ENCODE assay signal across 8 mouse cellular contexts in genomic region chr15:86007690-86008121, GRCm38 (mm10). TPM values are rescaled to one million over a fixed set of nuclear protein-coding genes. Genes with fewer than 3 reads are reported as not detected.
A peak's percentile ranks its signal among the peaks of the same experiment; 100 is the strongest.
DNase-seq lines count a peak whose midpoint lies in the region; ATAC-seq lines count a peak whose summit lies in the region.

No protein-coding gene starts in this region.

- WGBS in midbrain, embryonic 10.5 days = 21% methylated on average over 6 of the region's 6 CpGs
- 24% methylated on average over 6 of the region's 6 CpGs for WGBS in midbrain, embryonic 14.5 days
- WGBS in intestine, embryonic 14.5 days = 14% methylated on average over 6 of the region's 6 CpGs
- WGBS in liver, embryonic 11.5 days = 19% methylated on average over 6 of the region's 6 CpGs

- peaks cover 57% of the 10 kb centered on the region for H3K27me3 ChIP-seq in midbrain, embryonic 10.5 days (ENCODE audit: low read depth, poor library complexity, severe bottlenecking)
- no peaks in the 10 kb centered on the region for H3K27me3 ChIP-seq in midbrain, embryonic 14.5 days (ENCODE audit: control insufficient read depth, insufficient read depth, low read length)
- no peaks in the 10 kb centered on the region for H3K27me3 ChIP-seq in intestine, embryonic 14.5 days (replicated peaks; ENCODE audit: control insufficient read depth, insufficient read depth, low read length)
- no peaks in the 10 kb centered on the region for H3K27me3 ChIP-seq in liver, embryonic 11.5 days (replicated peaks; ENCODE audit: control insufficient read depth, insufficient read depth, low read length)

- peaks cover 74% of the 10 kb centered on the region for H3K4me1 ChIP-seq in midbrain, embryonic 10.5 days
- H3K4me1 ChIP-seq in midbrain, embryonic 14.5 days (ENCODE audit: control insufficient read depth, insufficient read depth, low read length) = peaks cover 24% of the 10 kb centered on the region
- peaks cover 5% of the 10 kb centered on the region; the same call in 1 of the 2 replicates for H3K4me1 ChIP-seq in intestine, embryonic 14.5 days (replicated peaks; ENCODE audit: control insufficient read depth, insufficient read depth, low read length)
- H3K4me1 ChIP-seq in liver, embryonic 11.5 days (replicated peaks; ENCODE audit: control insufficient read depth, insufficient read depth, low read length) = no peaks in the 10 kb centered on the region

- peak overlapping the region; percentile 70 for H3K27ac ChIP-seq in midbrain, embryonic 10.5 days (replicated peaks)
- no peak overlapping the region for H3K27ac ChIP-seq in midbrain, embryonic 14.5 days (replicated peaks; ENCODE audit: low read depth, low read length)
- H3K27ac ChIP-seq in intestine, embryonic 14.5 days (ENCODE audit: low read depth) = no peak overlapping the region
- H3K27ac ChIP-seq in liver, embryonic 11.5 days (ENCODE audit: low read depth, low read length) = no peak overlapping the region

- H3K36me3 ChIP-seq in midbrain, embryonic 10.5 days = peaks cover 25% of the 10 kb centered on the region
- H3K36me3 ChIP-seq in midbrain, embryonic 14.5 days (ENCODE audit: control insufficient read depth, insufficient read depth, low read length) = no peaks in the 10 kb centered on the region
- no peaks in the 10 kb centered on the region for H3K36me3 ChIP-seq in intestine, embryonic 14.5 days (ENCODE audit: control insufficient read depth, insufficient read depth, low read length)
- H3K36me3 ChIP-seq in liver, embryonic 11.5 days (ENCODE audit: control insufficient read depth, insufficient read depth, low read length) = no peaks in the 10 kb centered on the region

- no peak overlapping the region for H3K9ac ChIP-seq in midbrain, embryonic 14.5 days (replicated peaks; ENCODE audit: low read length)
- H3K9ac ChIP-seq in intestine, embryonic 14.5 days (ENCODE audit: low read length) = no peak overlapping the region
- no peak overlapping the region for H3K9ac ChIP-seq in liver, embryonic 11.5 days (ENCODE audit: low read depth, low read length)

- H3K4me2 ChIP-seq in midbrain, embryonic 14.5 days (ENCODE audit: low read length) = no peak overlapping the region
- H3K4me2 ChIP-seq in intestine, embryonic 14.5 days (ENCODE audit: low read length) = no peak overlapping the region
- H3K4me2 ChIP-seq in liver, embryonic 11.5 days = no peak overlapping the region

- H3K4me3 ChIP-seq in midbrain, embryonic 10.5 days = no peak overlapping the region
- H3K4me3 ChIP-seq in midbrain, embryonic 14.5 days (replicated peaks; ENCODE audit: low read depth, low read length) = no peak overlapping the region
- H3K4me3 ChIP-seq in intestine, embryonic 14.5 days (ENCODE audit: low read depth, low read length) = no peak overlapping the region
- no peak overlapping the region for H3K4me3 ChIP-seq in liver, embryonic 11.5 days (ENCODE audit: low read depth, low read length)

- peak; percentile 23 for DNase-seq in midbrain, embryonic 10.5 days (ENCODE audit: low spot score)
- no peak for DNase-seq in midbrain, embryonic 14.5 days
- peak; percentile 58 for DNase-seq in embryo, embryonic 9.5 days (ENCODE audit: extremely low spot score)
- DNase-seq in intestine, embryonic 14.5 days (ENCODE audit: low spot score) = peak; percentile 65
- no peak for DNase-seq in adrenal gland, adult (ENCODE audit: inconsistent age in 2 of 2, low spot score in 1 of 2)
- DNase-seq in liver, embryonic 11.5 days (ENCODE audit: low spot score) = no peak
- no peak for DNase-seq in adrenal gland, adult 18-20 months (ENCODE audit: low spot score in 2 of 2)

- H3K9me3 ChIP-seq in midbrain, embryonic 10.5 days (replicated peaks) = no peaks in the 10 kb centered on the region
- no peaks in the 10 kb centered on the region for H3K9me3 ChIP-seq in midbrain, embryonic 14.5 days (ENCODE audit: control insufficient read depth, low read length)
- H3K9me3 ChIP-seq in intestine, embryonic 14.5 days (ENCODE audit: control insufficient read depth, low read length) = no peaks in the 10 kb centered on the region
- H3K9me3 ChIP-seq in liver, embryonic 11.5 days (ENCODE audit: control insufficient read depth, low read length) = no peaks in the 10 kb centered on the region

- no peak for ATAC-seq in midbrain, embryonic 14.5 days (ENCODE audit: low FRiP score, low TSS enrichment)
- ATAC-seq in intestine, embryonic 14.5 days (replicated peaks; ENCODE audit: low FRiP score, low TSS enrichment, low read depth) = no peak
- peak; percentile 87 for ATAC-seq in megakaryocyte progenitor cell, adult 5-6 weeks (replicated peaks; ENCODE audit: poor library complexity)
- ATAC-seq in liver, embryonic 11.5 days (replicated peaks; ENCODE audit: low FRiP score) = no peak

RNA-seq across cellular contexts. Expression of gene Celsr1, which starts 25.9 kb away (rescaled TPM):
- polyA plus RNA-seq in midbrain, embryonic 10.5 days (2016; fragmentation: Nextera tagmentation; extraction: Ambion mirVana) = 3.4 and 3.6 TPM in 2 replicates
- polyA plus RNA-seq in midbrain, embryonic 14.5 days (2014; fragmentation: Nextera tagmentation; extraction: Ambion mirVana) = 2.9 and 3.5 TPM in 2 replicates
- polyA plus RNA-seq in intestine, embryonic 14.5 days (2014; fragmentation: Nextera tagmentation; extraction: Ambion mirVana) = 1.3 and 2.2 TPM in 2 replicates
- 8.4 and 10.7 TPM in 2 replicates for total RNA-seq in megakaryocyte progenitor cell, adult 5-6 weeks (2015)
- total RNA-seq in megakaryocyte progenitor cell, adult 5-6 weeks (2017) = 4.4 and 6.6 TPM in 2 replicates
- polyA plus RNA-seq in liver, embryonic 11.5 days (2014; fragmentation: Nextera tagmentation; extraction: Ambion mirVana) = 0.53 and 1.4 TPM in 2 replicates
- total RNA-seq in adrenal gland, adult 18-20 months (2021) = 1 to 10 TPM; 2.9 to 3.7 TPM

RNA-seq across cellular contexts. Expression of gene Gramd4, which starts 49.8 kb away (rescaled TPM):
- 14.3 and 16.7 TPM in 2 replicates for polyA plus RNA-seq in midbrain, embryonic 10.5 days (2016; fragmentation: Nextera tagmentation; extraction: Ambion mirVana)
- polyA plus RNA-seq in midbrain, embryonic 14.5 days (2014; fragmentation: Nextera tagmentation; extraction: Ambion mirVana) = 29.5 and 31.0 TPM in 2 replicates
- 6.0 and 8.1 TPM in 2 replicates for polyA plus RNA-seq in intestine, embryonic 14.5 days (2014; fragmentation: Nextera tagmentation; extraction: Ambion mirVana)
- total RNA-seq in megakaryocyte progenitor cell, adult 5-6 weeks (2015) = 7.1 and 7.4 TPM in 2 replicates
- 19.7 and 20.5 TPM in 2 replicates for total RNA-seq in megakaryocyte progenitor cell, adult 5-6 weeks (2017)
- 12.6 and 13.9 TPM in 2 replicates for polyA plus RNA-seq in liver, embryonic 11.5 days (2014; fragmentation: Nextera tagmentation; extraction: Ambion mirVana)
- 10 to 100 TPM; 12.7 to 14.6 TPM for total RNA-seq in adrenal gland, adult 18-20 months (2021)

Comparison
In these comparisons a context has a peak if more than half of its experiments do, and no peak if none do; other contexts are left out.
1. DNase-seq: peak in midbrain, embryonic 10.5 days (single experiment), embryo, embryonic 9.5 days (single experiment) and intestine, embryonic 14.5 days (single experiment); none in midbrain, embryonic 14.5 days (single experiment), adrenal gland, adult (0 of 2), liver, embryonic 11.5 days (single experiment) and adrenal gland, adult 18-20 months (0 of 2).